Mouse (Mus musculus): Measurements from ENCODE around the gene Gm21863. TPM values are rescaled to one million over a fixed set of nuclear protein-coding genes. Genes with fewer than 3 reads are reported as not detected.

The Gm21863 gene
- total RNA-seq (2023) = not detected

GRCm38 (mm10) chr12:19953869-19954555 lies at the start of gene Gm21863:
TSS of gene Gm21863 (plus strand) at chr12:19954505.

Data from B cell, adult 67 days (primary cell).